Mouse (Mus musculus) CH12.LX (cell line): Measurements from ENCODE around the gene Greb1. TPM values are rescaled to one million over a fixed set of nuclear protein-coding genes. Genes with fewer than 3 reads are reported as not detected.

Experiments used
- DNase-seq: peaks from one replicate; pipeline ENCODE4 v3.0.0-alpha.2; 2013; ENCODE audit errors: extremely low read depth
- H3K27ac ChIP-seq: 2 replicates; pipeline ENCODE4 v1.5.1; 2012; ENCODE audit warnings: low read depth, mild to moderate bottlenecking, control low read depth, moderate library complexity; ENCODE audit not compliant: insufficient read depth
- H3K27me3 ChIP-seq: replicated peaks from 2 replicates; pipeline ENCODE3; 2012; ENCODE audit warnings: inconsistent platforms
- H3K36me3 ChIP-seq, 2 experiments: replicated peaks in 1 of 2; 2 replicates each; pipeline versions ENCODE3 to v1.6.1; 2012; ENCODE audit warnings: inconsistent platforms in 1 of 2, low read length in 1 of 2, mild to moderate bottlenecking in 1 of 2, mixed read lengths in 1 of 2, moderate library complexity in 1 of 2; ENCODE audit not compliant: control insufficient read depth in 1 of 2, insufficient read depth in 1 of 2
- H3K4me1 ChIP-seq, 2 experiments: 2 replicates each; pipeline ENCODE4 v1.6.1; 2012; ENCODE audit warnings: inconsistent platforms in 1 of 2, moderate library complexity in 1 of 2; ENCODE audit not compliant: insufficient read depth in 2 of 2, control insufficient read depth in 1 of 2
- H3K4me2 ChIP-seq: 2 replicates; pipeline ENCODE4 v1.6.1; 2012; ENCODE audit warnings: low read depth, mild to moderate bottlenecking, control low read depth; ENCODE audit not compliant: poor library complexity, insufficient read depth, severe bottlenecking
- H3K4me3 ChIP-seq, 3 experiments: fragments of 150-350 bp in 1 of 3; sonication (generic) in 1 of 3; replicated peaks in 1 of 3; 2 replicates each; pipeline versions ENCODE3 to v1.5.1; 2011 to 2012; ENCODE audit warnings: low read depth in 2 of 3, low read length in 2 of 3, mild to moderate bottlenecking in 2 of 3, moderate library complexity in 2 of 3, control low read depth in 1 of 3, improper control_type of control experiment in 1 of 3, inconsistent platforms in 1 of 3, mixed read lengths in 1 of 3; ENCODE audit not compliant: poor library complexity in 1 of 3
- H3K79me2 ChIP-seq: replicated peaks from 2 replicates; pipeline ENCODE4 v1.6.1; 2012; ENCODE audit warnings: mild to moderate bottlenecking, moderate library complexity; ENCODE audit not compliant: control insufficient read depth, poor library complexity, insufficient read depth, severe bottlenecking; ENCODE audit errors: extremely low read depth
- H3K9ac ChIP-seq: 2 replicates; pipeline ENCODE4 v1.6.1; 2012; ENCODE audit warnings: low read depth, mild to moderate bottlenecking, control low read depth, moderate library complexity; ENCODE audit not compliant: insufficient read depth
- H3K9me3 ChIP-seq: replicated peaks from 2 replicates; pipeline ENCODE3; 2012; ENCODE audit warnings: low read length, inconsistent platforms, mixed read lengths
- CHD1 ChIP-seq: IDR thresholded peaks from 2 replicates; pipeline ENCODE4 v1.6.1; 2012; ENCODE audit warnings: low read depth, low read length, improper control_type of control experiment, inconsistent platforms
- KAT2A ChIP-seq: IDR thresholded peaks from 2 replicates; pipeline ENCODE4 v1.6.1; 2012; ENCODE audit warnings: low read length, improper control_type of control experiment, inconsistent platforms; ENCODE audit not compliant: insufficient replicate concordance
- NELFE ChIP-seq: IDR thresholded peaks from 2 replicates; pipeline ENCODE4 v1.6.1; 2011; ENCODE audit warnings: low read depth, low read length, improper control_type of control experiment
- SMC3 ChIP-seq: IDR thresholded peaks from 2 replicates; pipeline ENCODE4 v1.6.1; 2011; ENCODE audit warnings: low read depth, low read length, improper control_type of control experiment
- TBP ChIP-seq: conservative IDR thresholded peaks from 2 replicates; pipeline ENCODE4 v1.6.1; 2011; ENCODE audit warnings: low read depth, low read length, improper control_type of control experiment
- TCF12 ChIP-seq: IDR thresholded peaks from 2 replicates; pipeline ENCODE4 v1.6.1; 2014; ENCODE audit warnings: low read depth, mild to moderate bottlenecking, inconsistent platforms, low read length, improper control_type of control experiment
- UBTF ChIP-seq: IDR thresholded peaks from 2 replicates; pipeline ENCODE4 v1.6.1; 2012; ENCODE audit warnings: low read depth, mild to moderate bottlenecking, inconsistent platforms, low read length, improper control_type of control experiment, moderate library complexity
- dilution Hi-C: fragments of 300-500 bp; cut with MboI; formaldehyde crosslinking; loops from 2 replicates; pipeline ENCODE4 v1.14.3; 2020; ENCODE audit warnings: low sequenced_read_pairs; ENCODE audit not compliant: extremely low pct_unique_long_range_greater_than_20kb, extremely low pct_ligation_motif_present
- in situ Hi-C: fragments of 300-500 bp; cut with MboI; formaldehyde crosslinking; loops from 3 replicates; pipeline ENCODE4 v1.14.3; 2019; ENCODE audit warnings: low sequenced_read_pairs, low pct_ligation_motif_present, low pct_unique_long_range_greater_than_20kb, mixed read lengths
- polyA plus RNA-seq: library from polyadenylated mRNA; unstranded; fragments of >175 nt; gene quantifications from 2 replicates; pipeline ENCODE4 v1.2.1, GENCODE M21; 2012; ENCODE audit warnings: low read depth; ENCODE audit not compliant: insufficient read length
- total RNA-seq, 2 experiments: library from RNA; depleted of rRNA; stranded (reverse); fragments of 300-350 nt in 1 of 2; fragments of >200 nt in 1 of 2; gene quantifications; 2 replicates each; pipeline ENCODE4 v1.2.3; 2012 to 2014

Gene Greb1
- total and polyA plus RNA-seq, 3 experiments: not detected

DNA sequence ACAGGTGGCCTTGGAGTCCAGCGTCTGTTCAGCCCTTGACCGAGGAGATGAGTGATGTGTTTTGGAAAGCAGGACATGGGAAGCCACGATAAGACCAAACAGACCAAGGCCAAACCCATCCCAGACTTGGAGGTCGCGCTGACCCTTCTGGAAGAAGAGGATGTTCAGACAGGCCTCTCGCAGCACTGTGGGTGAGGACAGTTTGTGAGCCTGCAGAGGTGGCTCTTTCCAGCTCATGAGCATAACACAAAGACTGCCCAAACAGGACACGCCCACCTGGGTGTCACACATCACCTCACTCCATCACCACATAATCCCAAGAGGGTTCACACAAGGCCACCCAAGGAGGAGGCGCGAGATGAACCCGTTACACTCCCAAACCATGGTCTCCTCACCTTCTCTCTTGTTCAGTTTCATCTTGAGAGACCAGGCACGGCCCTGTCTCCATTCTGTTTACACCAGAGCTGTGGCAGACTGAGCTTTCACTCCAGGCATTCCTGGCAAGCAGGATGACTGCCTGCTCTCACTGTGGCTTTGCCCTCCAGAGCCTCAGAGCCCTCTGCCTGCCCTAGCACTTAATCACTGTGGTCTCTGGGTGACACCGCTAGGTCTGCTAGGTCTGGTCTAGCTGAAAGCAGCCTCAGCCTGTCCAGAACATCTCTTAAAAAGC lies 35.8 kb downstream of the Greb1 start:
- Histone ChIP-seq H3K9me3 (no peaks in the 10 kb centered on the region), H3K4me1 (peaks cover 8 to 23% of the 10 kb centered on the region in 2 experiments), H3K4me2 (0 out of 2 replicates have a peak overlapping the region, but pooled peaks have one; percentile 10), H3K27ac (no peak overlapping the region), H3K36me3 (no peaks in the 10 kb centered on the region), H3K4me3 (no peak overlapping the region), H3K9ac (no peak overlapping the region), H3K79me2 (no peaks in the 10 kb centered on the region), H3K27me3 (no peaks in the 10 kb centered on the region)
- dilution Hi-C loops (no loop called here), in situ Hi-C loops (no loop called here)
- peak; percentile 79 for DNase-seq
- TF ChIP-seq SMC3 (no peak), UBTF (no peak), KAT2A (0 out of 2 replicates have a peak, but pooled peaks have one; percentile 10)

DNA sequence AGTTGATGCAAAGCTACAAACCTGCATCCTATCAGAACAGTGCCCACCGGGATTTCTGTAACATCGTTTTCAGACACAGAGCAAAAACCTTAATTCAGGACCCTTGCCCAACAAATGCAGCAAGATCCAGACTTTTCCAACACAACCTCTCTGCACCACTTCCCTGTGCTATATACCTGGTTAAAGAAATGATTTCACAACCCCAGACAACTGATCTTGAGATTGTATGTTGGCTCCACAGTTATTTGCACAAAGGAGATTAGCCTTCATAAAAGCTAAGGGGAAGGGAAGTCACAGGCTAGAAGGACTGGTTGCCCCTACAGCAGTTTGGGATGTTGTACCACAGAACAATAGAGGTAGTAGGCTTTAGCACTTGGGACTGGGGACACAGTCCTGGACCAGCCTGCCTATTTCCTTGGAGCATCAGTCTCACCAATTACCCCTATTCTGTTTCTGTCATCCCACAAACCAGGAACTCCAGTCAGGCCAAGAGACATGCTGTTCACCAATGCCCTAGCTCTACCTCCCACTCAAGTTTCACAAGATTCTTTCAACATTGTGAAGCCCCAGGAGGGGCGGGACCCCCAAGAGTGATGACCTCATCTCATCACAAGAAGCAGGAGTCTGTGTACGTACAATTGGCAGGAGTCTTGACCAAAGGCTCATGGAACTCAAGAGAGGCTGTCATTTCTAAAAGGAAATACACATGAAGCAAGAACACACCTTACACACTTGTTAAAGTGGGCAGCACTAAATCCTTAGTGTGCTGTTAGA lies 36.9 kb downstream of the Greb1 start:
- no peak for TF ChIP-seq TBP
- no peak for TF ChIP-seq TCF12
- TF ChIP-seq, all 38 proteins: peak for 0
- Histone ChIP-seq H3K36me3 (no peaks in the 10 kb centered on the region), H3K79me2 (no peaks in the 10 kb centered on the region), H3K4me2 (no peak overlapping the region), H3K27ac (no peak overlapping the region), H3K9me3 (no peaks in the 10 kb centered on the region), H3K9ac (no peak overlapping the region), H3K4me3 (no peak overlapping the region), H3K27me3 (no peaks in the 10 kb centered on the region), H3K4me1 (peaks cover 8 to 23% of the 10 kb centered on the region in 2 experiments)
- DNase-seq: no peak
- in situ Hi-C loops: no loop called here
- dilution Hi-C loops: no loop called here

DNA sequence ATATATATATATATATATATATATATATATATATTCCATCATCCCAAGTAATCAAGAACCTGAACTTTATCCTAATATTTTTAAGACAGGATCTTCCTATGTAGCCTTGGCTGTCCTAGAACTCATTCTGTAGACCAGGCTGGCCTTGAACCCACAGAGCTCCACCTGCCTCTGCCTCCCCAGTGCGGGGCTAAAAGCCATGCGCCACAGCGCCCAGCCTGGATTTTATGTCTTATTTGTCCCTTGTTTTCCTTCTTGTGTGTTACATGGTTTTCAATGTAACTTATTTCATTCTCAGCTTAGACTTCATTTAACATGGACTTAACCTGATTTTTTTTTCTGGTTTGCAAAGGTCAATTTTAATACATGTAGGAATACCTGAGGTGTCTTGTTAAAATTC lies 39.2 kb downstream of the Greb1 start:
- Histone ChIP-seq H3K27ac (no peak overlapping the region), H3K4me1 (peaks cover 8 to 23% of the 10 kb centered on the region in 2 experiments), H3K4me3 (no peak overlapping the region), H3K9me3 (no peaks in the 10 kb centered on the region), H3K27me3 (no peaks in the 10 kb centered on the region), H3K36me3 (no peaks in the 10 kb centered on the region), H3K4me2 (no peak overlapping the region), H3K9ac (no peak overlapping the region), H3K79me2 (no peaks in the 10 kb centered on the region)
- DNase-seq: no peak
- dilution Hi-C loops: no loop called here
- no peak for TF ChIP-seq NELFE
- TF ChIP-seq TBP: peak; percentile 58; the same call in 1 of the 2 replicates
- TF ChIP-seq CHD1: no peak
- in situ Hi-C loops: no loop called here
